2 mouse cellular contexts compared by ENCODE assay signal in the genomic region with DNA sequence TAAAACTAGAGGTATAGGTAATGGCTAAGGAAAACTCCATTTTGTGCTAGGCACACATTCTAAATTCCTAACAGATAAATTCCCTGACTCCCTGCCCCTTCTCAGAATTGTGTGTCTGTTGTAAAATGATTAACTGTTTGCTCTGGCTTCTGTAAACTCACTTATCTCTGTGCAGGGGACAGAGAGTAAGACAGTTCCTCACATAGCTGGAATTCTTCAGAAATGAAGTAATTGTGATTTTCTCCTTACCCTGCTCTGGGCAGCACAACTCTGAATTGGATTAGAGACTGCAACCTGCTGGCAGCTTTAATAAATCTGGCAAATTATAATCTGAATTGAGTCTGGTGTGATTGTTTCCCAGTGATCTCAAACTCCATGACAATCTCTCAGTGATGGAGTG. TPM values are rescaled to one million over a fixed set of nuclear protein-coding genes. Genes with fewer than 3 reads are reported as not detected.
"Had no signal": no experiment of that assay in that cellular context is flagged by ENCODE, and none has a peak within 500 bp of the region (broad histone marks: within the 10 kb centered on the region; RNA-seq: fewer than 3 reads in every experiment).

No protein-coding gene starts in this region.

RNA-seq across cellular contexts. Expression of gene Selenbp2, which starts 17.2 kb away (rescaled TPM):
- polyA plus RNA-seq: neural tube, embryonic 12.5 days; testis, adult 2 months had no signal
